Mouse (Mus musculus): ENCODE measurements at regions not wholly inside any gene's neighbourhood (a gene's known extent, or its start where the extent isn't known, plus 50 kb on each side); places are given as distances from the start of the nearest gene placed in this dataset.

GRCm38 (mm10) chr17:49226016-49226400 lies 202.2 kb upstream of the Mocs1 start:
- TF ChIP-seq CTCF (IDR thresholded peaks at IDR 0.05; ENCODE audit: low read depth) (no peak), EP300 (IDR thresholded peaks at IDR 0.05; ENCODE audit: low read depth) (no peak)

Measured in heart, postnatal 0 days (tissue).